Mouse (Mus musculus): ENCODE results near the gene 2310046K23Rik.
"Not testable (repeated sequence)": the region's sequence is repeated elsewhere in the genome, so short reads cannot be mapped to it uniquely, and the experiment has no call there.

The 2310046K23Rik gene

GRCm38 (mm10) chr3:92534411-92534810, at the start of gene 2310046K23Rik:
Gene 2310046K23Rik, minus strand, starts transcription at chr3:92534511.
- no peak for DNase-seq (ENCODE audit: low read depth)

- no peak for DNase-seq (ENCODE audit: low read depth)
Observed at GRCm38 (mm10) chr3:92583164-92583826, 49.0 kb upstream of the 2310046K23Rik start.

- no peak for DNase-seq (ENCODE audit: low read depth)
Observed at GRCm38 (mm10) chr3:92579508-92579907, 45.2 kb upstream of the 2310046K23Rik start.

- no peak for DNase-seq (ENCODE audit: low read depth)
Observed at GRCm38 (mm10) chr3:92578652-92579413, 44.5 kb upstream of the 2310046K23Rik start.

- peak; percentile 16 for DNase-seq (ENCODE audit: low read depth)
Observed at GRCm38 (mm10) chr3:92573449-92574041, 39.2 kb upstream of the 2310046K23Rik start, which contains the start of gene Ivl. Gene Ivl, minus strand, starts transcription at chr3:92573735.

GRCm38 (mm10) chr3:92572514-92573155, 38.3 kb upstream of the 2310046K23Rik start:
- DNase-seq (ENCODE audit: low read depth): no peak

- no peak for DNase-seq (ENCODE audit: low read depth)
Observed at GRCm38 (mm10) chr3:92568752-92569151, 34.4 kb upstream of the 2310046K23Rik start.

- DNase-seq (ENCODE audit: low read depth): no peak
Observed at GRCm38 (mm10) chr3:92565418-92565817, 31.1 kb upstream of the 2310046K23Rik start.

GRCm38 (mm10) chr3:92512325-92512724, 22.0 kb downstream of the 2310046K23Rik start:
- DNase-seq (ENCODE audit: low read depth): no peak

- DNase-seq (ENCODE audit: low read depth): no peak
Observed at GRCm38 (mm10) chr3:92510786-92511185, 23.5 kb downstream of the 2310046K23Rik start.

- no peak for DNase-seq (ENCODE audit: low read depth)
Observed at GRCm38 (mm10) chr3:92508185-92508584, 26.1 kb downstream of the 2310046K23Rik start.

- no peak for DNase-seq (ENCODE audit: low read depth)
Observed at GRCm38 (mm10) chr3:92503528-92503927, 30.8 kb downstream of the 2310046K23Rik start.

- no peak for DNase-seq (ENCODE audit: low read depth)
Observed at GRCm38 (mm10) chr3:92500393-92500792, 33.9 kb downstream of the 2310046K23Rik start, which contains the start of gene Sprr4. Gene Sprr4, minus strand, starts transcription at chr3:92500493.

GRCm38 (mm10) chr3:92490262-92490661, 44.0 kb downstream of the 2310046K23Rik start:
- not testable (repeated sequence) for DNase-seq (ENCODE audit: low read depth)

- no peak for DNase-seq (ENCODE audit: low read depth)
Observed at GRCm38 (mm10) chr3:92486307-92486706, 48.0 kb downstream of the 2310046K23Rik start.

GRCm38 (mm10) chr3:92485863-92486262, 48.4 kb downstream of the 2310046K23Rik start, which contains the start of gene Sprr1a:
Gene Sprr1a, minus strand, starts transcription at chr3:92485895.
- DNase-seq (ENCODE audit: low read depth): no peak

Measured in c-Kit-positive CD71-negative TER-119-negative erythroid progenitor cells, embryonic 14.5 days (primary cell).